Mouse (Mus musculus): ENCODE data around the gene Map4k1.

DNA sequence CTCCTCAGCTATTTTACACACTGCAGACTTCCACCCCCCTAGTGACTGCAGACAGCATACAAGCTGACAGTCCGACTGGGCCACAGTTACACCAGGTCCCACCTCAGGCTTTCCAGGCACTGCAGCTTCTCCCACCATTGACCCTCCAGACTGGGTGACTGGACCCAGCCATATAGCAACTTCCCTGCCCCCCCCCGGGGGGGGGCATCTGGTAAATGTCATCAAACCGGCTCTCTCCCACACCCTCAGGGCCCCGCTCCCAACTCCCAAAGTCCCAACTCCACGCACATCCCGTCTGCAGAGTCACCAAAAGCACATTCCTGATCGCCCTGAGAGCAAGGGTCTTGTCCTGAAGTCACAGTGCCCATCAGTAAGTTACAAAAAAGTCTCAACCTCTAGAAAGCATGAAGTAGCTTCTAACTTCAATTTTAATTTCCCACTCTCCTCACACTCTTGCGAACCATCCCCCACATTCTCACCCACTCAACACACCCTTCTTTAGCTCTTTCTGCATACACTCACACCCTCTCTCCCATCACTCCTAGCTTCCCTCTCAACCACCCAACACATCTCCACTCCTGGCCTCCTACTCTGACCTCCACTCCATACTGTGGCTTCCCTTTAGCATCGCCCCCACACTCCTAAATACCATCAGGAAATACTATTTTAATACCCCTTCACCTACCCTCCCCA, 21.4 kb upstream of the Map4k1 start:
- TF ChIP-seq GATA1 (IDR thresholded peaks at IDR 0.05; ENCODE audit: borderline replicate concordance, low read length) = no peak
- TF ChIP-seq CTCF (IDR thresholded peaks at IDR 0.05; ENCODE audit: low read depth, low read length) = no peak

Data from G1E (cell line).